Comparison of ENCODE assay signal across 10 mouse cellular contexts in the genomic region with DNA sequence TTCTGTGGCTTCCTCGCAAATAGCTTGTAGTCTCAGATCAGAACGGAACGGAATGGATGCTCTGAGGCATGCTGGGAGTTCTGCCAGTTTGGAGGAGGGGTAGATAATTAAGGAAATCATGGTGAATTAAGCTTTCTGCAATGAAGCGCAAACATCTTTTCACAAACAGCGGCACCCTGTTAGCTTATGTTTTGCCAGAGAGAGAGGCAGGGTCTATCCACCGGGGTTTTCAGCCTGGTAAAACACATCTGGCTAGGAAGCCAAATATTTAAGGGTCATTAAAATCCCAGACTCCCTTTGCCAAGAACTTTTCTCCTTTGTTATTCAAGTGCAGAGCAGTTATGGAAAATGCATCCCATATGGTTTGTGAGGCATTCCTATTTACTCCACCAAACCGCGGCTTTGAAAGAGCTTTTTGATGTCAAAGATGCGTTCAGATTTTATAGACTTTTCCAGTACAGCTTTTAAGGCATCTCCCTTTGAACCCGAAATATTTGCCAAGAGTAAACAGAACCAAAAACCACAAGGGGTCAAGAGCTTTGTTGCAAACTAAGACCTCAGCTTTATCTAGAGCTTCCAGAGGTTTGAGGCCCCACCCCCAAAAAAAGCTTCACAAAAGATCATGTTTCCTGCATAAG.
DNase-seq lines count a peak whose midpoint lies in the region; ATAC-seq lines count a peak whose summit lies in the region.
"Had no signal": no experiment of that assay in that cellular context is flagged by ENCODE, and none has a peak within 500 bp of the region (broad histone marks: within the 10 kb centered on the region; RNA-seq: fewer than 3 reads in every experiment).

No protein-coding gene starts in this region.

- WGBS in hindbrain, embryonic 14.5 days: 45% methylated on average over 10 of the region's 10 CpGs
- 72% methylated on average over 10 of the region's 10 CpGs for WGBS in hindbrain, embryonic 10.5 days
- 13% methylated on average over 10 of the region's 10 CpGs for WGBS in embryonic facial prominence, embryonic 15.5 days
- WGBS in limb, embryonic 11.5 days: 32% methylated on average over 10 of the region's 10 CpGs

- H3K4me2 ChIP-seq in hindbrain, embryonic 14.5 days (replicated peaks): no peak overlapping the region
- H3K4me2 ChIP-seq in embryonic facial prominence, embryonic 15.5 days (replicated peaks): peak overlapping the region; percentile 15; the same call in 1 of the 2 replicates
- no peak overlapping the region for H3K4me2 ChIP-seq in limb, embryonic 11.5 days (ENCODE audit: low read depth, severe bottlenecking)
- H3K4me2 ChIP-seq: liver, embryonic 15.5 days had no signal

- no peak overlapping the region for H3K9ac ChIP-seq in hindbrain, embryonic 14.5 days
- no peak overlapping the region for H3K9ac ChIP-seq in embryonic facial prominence, embryonic 15.5 days
- no peak overlapping the region for H3K9ac ChIP-seq in limb, embryonic 11.5 days (ENCODE audit: low read length)
- H3K9ac ChIP-seq: liver, embryonic 15.5 days had no signal

- no peaks in the 10 kb centered on the region for H3K36me3 ChIP-seq in hindbrain, embryonic 14.5 days (replicated peaks; ENCODE audit: control insufficient read depth, insufficient read depth)
- no peaks in the 10 kb centered on the region for H3K36me3 ChIP-seq in hindbrain, embryonic 10.5 days
- H3K36me3 ChIP-seq in embryonic facial prominence, embryonic 15.5 days: no peaks in the 10 kb centered on the region
- no peaks in the 10 kb centered on the region for H3K36me3 ChIP-seq in limb, embryonic 11.5 days (ENCODE audit: control insufficient read depth, insufficient read depth, low read length)
- H3K36me3 ChIP-seq: G1E; liver, embryonic 15.5 days had no signal

- no peak overlapping the region for H3K4me3 ChIP-seq in hindbrain, embryonic 14.5 days (replicated peaks; ENCODE audit: low read length)
- no peak overlapping the region for H3K4me3 ChIP-seq in hindbrain, embryonic 10.5 days
- H3K4me3 ChIP-seq in embryonic facial prominence, embryonic 15.5 days (replicated peaks): no peak overlapping the region
- no peak overlapping the region for H3K4me3 ChIP-seq in limb, embryonic 11.5 days (ENCODE audit: low read depth, low read length)
- H3K4me3 ChIP-seq: liver, embryonic 15.5 days had no signal

- H3K27ac ChIP-seq in hindbrain, embryonic 14.5 days: no peak overlapping the region
- no peak overlapping the region for H3K27ac ChIP-seq in hindbrain, embryonic 10.5 days
- peak overlapping the region; percentile 93 for H3K27ac ChIP-seq in embryonic facial prominence, embryonic 15.5 days (replicated peaks)
- H3K27ac ChIP-seq in limb, embryonic 11.5 days (replicated peaks; ENCODE audit: low read depth, low read length): peak overlapping the region; percentile 60
- H3K27ac ChIP-seq: liver, embryonic 15.5 days had no signal

- ATAC-seq in hindbrain, embryonic 14.5 days (ENCODE audit: low FRiP score): 0 out of 2 replicates have a peak, but pooled peaks have one; percentile 6
- peak; percentile 85 for ATAC-seq in embryonic facial prominence, embryonic 15.5 days (ENCODE audit: insufficient number of reproducible peaks, low FRiP score, low TSS enrichment, low read depth)
- peak; percentile 42; the same call in 1 of the 2 replicates for ATAC-seq in limb, embryonic 11.5 days (ENCODE audit: insufficient number of reproducible peaks, low FRiP score, low TSS enrichment, low read depth)

- peak; percentile 64 for DNase-seq in hindbrain, embryonic 14.5 days (ENCODE audit: low spot score)
- no peak for DNase-seq in hindbrain, embryonic 10.5 days (ENCODE audit: low spot score)
- peak; percentile 72 for DNase-seq in 3T3-L1 (ENCODE audit: low read depth, low spot score)
- peak; percentile 44 for DNase-seq in limb, embryonic 11.5 days (ENCODE audit: low spot score)
- DNase-seq in spleen, adult 12 weeks (ENCODE audit: low spot score): no peak
- DNase-seq in B cell, adult 2 months: no peak
- DNase-seq in urinary bladder, adult 2 months (ENCODE audit: low spot score): no peak

- no peaks in the 10 kb centered on the region for H3K9me3 ChIP-seq in hindbrain, embryonic 14.5 days (ENCODE audit: control insufficient read depth, low read length)
- no peaks in the 10 kb centered on the region for H3K9me3 ChIP-seq in hindbrain, embryonic 10.5 days
- no peaks in the 10 kb centered on the region for H3K9me3 ChIP-seq in embryonic facial prominence, embryonic 15.5 days (replicated peaks)
- H3K9me3 ChIP-seq in limb, embryonic 11.5 days (ENCODE audit: control insufficient read depth, low read length): no peaks in the 10 kb centered on the region
- H3K9me3 ChIP-seq: liver, embryonic 15.5 days had no signal

- no peaks in the 10 kb centered on the region for H3K27me3 ChIP-seq in hindbrain, embryonic 14.5 days (ENCODE audit: control insufficient read depth, insufficient read depth, low read length)
- H3K27me3 ChIP-seq in hindbrain, embryonic 10.5 days (ENCODE audit: insufficient read depth, poor library complexity, severe bottlenecking): no peaks in the 10 kb centered on the region
- no peaks in the 10 kb centered on the region for H3K27me3 ChIP-seq in embryonic facial prominence, embryonic 15.5 days
- no peaks in the 10 kb centered on the region for H3K27me3 ChIP-seq in limb, embryonic 11.5 days (ENCODE audit: control insufficient read depth, insufficient read depth, low read length)
- H3K27me3 ChIP-seq: liver, embryonic 15.5 days had no signal

- no peaks in the 10 kb centered on the region for H3K4me1 ChIP-seq in hindbrain, embryonic 14.5 days (replicated peaks; ENCODE audit: control insufficient read depth, insufficient read depth, low read length)
- peaks cover 14% of the 10 kb centered on the region; the same call in 1 of the 2 replicates for H3K4me1 ChIP-seq in hindbrain, embryonic 10.5 days (replicated peaks)
- H3K4me1 ChIP-seq in embryonic facial prominence, embryonic 15.5 days: peaks cover 42% of the 10 kb centered on the region
- peaks cover 3% of the 10 kb centered on the region; the same call in 1 of the 2 replicates for H3K4me1 ChIP-seq in limb, embryonic 11.5 days (ENCODE audit: control insufficient read depth, insufficient read depth, low read length)
- H3K4me1 ChIP-seq: liver, embryonic 15.5 days had no signal

Comparison
In these comparisons a context has a peak if more than half of its experiments do, and no peak if none do; other contexts are left out.
1. DNase-seq: peak in hindbrain, embryonic 14.5 days (single experiment), 3T3-L1 (single experiment) and limb, embryonic 11.5 days (single experiment); none in hindbrain, embryonic 10.5 days (single experiment), spleen, adult 12 weeks (single experiment), B cell, adult 2 months (0 of 2) and urinary bladder, adult 2 months (single experiment).
2. ATAC-seq: peak in every context shown above with its lines; median percentile 85 in embryonic facial prominence, embryonic 15.5 days; 42 in limb, embryonic 11.5 days; 6 in hindbrain, embryonic 14.5 days.
3. H3K27ac ChIP-seq: peak in embryonic facial prominence, embryonic 15.5 days (single experiment) and limb, embryonic 11.5 days (single experiment); none in hindbrain, embryonic 14.5 days (single experiment) and hindbrain, embryonic 10.5 days (single experiment).